Mouse (Mus musculus): ENCODE results near the gene Mettl26.
A peak's percentile ranks its signal among the peaks of the same experiment; 100 is the strongest.

Mettl26 gene

DNA sequence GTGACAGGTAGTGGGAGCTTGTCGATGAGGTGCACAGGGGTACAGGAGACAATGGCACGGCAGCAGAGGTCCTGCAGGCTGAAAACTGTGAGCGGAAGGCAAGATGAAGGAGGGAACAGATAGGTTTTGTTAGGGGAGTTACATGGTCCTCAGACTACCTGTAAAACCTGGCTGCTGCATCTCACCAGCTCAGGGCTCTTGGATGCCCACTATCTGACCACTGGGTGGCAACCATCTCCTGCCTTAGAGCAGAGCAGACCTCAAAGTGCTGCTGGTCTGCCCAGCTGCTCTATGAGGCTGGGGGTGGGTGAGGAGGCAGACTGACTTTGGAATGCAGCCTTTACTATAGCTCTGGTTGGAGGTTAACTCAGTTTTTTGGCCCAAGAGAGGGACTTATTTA is 8.9 kb downstream of the Mettl26 start:
- no peak for DNase-seq (ENCODE audit: low spot score in 2 of 2)

DNA sequence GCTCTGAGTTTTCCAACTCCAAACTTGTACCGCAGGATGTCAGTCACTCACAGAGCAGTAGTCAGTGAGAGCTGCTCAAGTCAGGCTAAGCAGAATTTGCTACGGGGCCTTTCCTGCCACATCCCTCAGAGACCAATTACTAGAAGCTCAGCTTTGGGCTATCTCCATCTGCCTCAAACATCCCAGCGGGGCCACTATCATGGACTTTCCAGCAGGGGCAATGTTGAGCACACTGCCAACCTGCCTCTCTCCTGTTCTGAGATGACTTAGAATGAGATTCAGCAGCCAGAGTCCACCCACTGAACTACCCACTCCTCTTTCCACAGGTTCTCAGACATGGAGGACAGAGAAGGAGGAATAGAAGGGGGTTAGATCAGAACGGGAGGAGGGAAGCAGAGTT is 10.8 kb downstream of the Mettl26 start:
- peak in 1 of 2 experiments; percentile 56 for DNase-seq (ENCODE audit: low spot score in 2 of 2)

DNA sequence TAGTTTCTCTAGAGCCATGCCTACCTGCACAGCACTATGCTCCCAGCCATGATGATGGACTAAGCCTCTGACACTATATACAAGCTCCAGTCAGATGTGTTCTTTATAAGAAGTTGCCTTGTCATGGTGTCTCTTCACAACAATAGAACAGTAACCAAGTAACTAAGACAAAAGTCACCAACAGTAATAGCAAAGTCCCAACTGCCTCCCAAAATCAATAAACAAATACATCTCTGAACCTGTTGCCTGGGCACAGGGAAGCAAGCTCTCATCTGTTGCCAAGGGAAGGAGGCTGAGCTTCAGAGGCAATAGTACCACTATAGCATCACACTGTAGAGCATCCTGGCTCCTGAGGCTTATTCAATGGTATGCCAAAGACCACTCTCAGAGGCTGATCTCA is 11.9 kb downstream of the Mettl26 start:
- no peak for DNase-seq (ENCODE audit: low spot score in 2 of 2)

DNA sequence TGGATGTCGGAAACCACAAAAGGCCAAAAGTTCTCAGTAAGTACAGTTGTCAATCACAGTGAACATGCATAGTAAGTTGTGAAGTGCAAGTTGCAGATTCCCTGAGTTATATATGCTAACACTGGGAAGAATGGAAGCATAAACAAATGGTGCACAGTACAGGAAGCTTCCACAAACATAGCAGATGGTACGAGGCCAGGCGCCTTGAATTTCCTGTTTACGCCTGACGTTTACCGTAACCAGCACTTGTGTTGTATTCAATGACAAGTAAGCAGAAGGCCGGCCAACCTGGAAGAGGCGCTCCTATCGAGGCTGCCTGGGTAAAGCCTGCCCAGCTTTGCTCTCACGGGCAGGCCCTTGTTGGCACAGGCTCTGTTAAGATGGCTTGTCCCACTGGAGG is 12.6 kb downstream of the Mettl26 start:
- DNase-seq (ENCODE audit: low spot score in 2 of 2): no peak

DNA sequence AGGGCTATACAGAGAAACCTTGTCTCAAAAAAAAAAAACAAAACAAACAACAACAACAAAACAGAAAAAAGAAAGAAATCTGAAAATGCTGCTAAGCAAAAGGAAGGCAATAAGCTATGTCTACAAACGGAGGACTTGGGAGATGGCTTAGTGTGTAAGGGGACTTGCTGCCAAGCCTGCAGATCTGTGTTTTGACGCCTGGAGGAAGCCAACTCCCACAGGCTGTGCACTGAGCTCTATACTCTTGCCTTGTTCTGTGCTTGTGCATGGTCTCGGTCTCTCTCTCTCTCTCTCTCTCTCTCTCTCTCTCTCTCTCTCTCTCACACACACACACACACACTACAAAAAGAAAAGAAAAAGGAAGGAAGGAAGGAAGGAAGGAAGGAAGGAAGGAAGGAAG is 14.0 kb downstream of the Mettl26 start:
- DNase-seq (ENCODE audit: low spot score in 2 of 2): no peak

DNA sequence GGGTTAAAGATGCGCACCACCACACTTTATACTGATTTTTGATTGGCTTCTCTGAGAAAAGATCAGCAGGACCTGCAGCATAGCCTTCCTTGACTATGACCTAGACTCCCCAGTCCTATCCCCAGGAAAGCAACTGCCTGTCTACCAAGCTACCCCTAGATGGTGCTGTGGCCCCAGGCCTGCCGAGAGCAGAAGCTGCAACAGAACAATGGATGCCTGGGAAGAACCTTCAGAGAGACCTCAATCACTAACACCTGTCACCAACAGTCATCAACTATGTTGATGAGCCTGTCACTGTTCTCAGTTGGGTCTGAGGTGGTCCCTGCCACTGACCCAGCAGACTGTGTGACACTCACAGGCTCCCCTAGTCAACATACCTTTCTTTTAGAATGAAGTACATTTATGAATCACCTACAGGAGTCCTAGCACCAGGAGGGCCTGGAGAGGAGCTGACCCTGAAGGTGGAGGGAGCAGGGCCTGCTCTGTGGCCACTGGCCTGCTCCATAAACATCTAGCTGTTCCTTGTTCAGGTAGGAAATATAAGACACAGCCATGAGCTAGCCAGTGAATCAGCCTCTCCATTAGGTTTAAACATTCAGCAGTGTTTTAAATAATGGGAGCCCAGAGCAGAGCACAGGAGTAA is 19.2 kb downstream of the Mettl26 start:
- peak; percentile 48 to 78 for DNase-seq (ENCODE audit: low spot score in 2 of 2)

DNA sequence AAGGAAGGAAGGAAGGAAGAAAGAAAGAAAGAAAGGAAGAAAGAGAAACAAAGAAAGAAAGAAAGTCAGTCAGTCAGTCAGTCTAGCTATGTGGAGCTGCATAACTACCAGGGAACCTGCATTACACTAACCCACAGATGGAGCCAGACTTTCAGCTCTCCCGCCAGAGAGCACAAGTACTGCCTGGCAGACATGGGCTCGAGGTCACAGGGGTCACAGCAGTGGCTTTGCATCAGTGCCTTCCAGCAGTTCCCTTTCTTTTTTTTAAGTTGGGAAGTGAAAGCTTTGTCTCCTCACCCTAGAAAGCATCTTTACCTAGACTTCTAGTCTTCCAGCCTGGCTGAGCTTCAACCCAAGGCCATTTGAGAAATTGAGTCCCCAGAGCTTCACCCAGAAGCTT is 20.5 kb downstream of the Mettl26 start:
- no peak for DNase-seq (ENCODE audit: low spot score in 2 of 2)

DNA sequence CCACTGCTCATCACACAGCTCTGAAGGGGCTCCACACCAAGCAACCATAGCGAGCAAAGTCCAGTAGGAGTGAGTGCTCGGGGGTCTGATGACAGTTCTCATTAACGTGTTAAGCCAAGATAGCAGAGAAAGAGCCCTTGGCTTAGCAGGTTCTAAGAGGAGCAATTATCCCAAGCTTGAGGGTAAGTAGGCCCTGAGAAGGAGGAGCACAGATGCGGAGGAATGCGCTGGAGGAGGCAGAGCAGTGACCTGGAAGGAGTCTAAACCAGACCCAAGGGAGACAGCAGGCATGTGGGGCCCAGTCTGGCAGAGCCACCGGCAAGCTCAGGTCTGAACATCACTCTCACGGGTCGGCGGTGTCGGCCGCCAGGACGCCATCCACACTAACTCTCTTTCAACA is 21.0 kb downstream of the Mettl26 start:
- no peak for DNase-seq (ENCODE audit: low spot score in 2 of 2)

DNA sequence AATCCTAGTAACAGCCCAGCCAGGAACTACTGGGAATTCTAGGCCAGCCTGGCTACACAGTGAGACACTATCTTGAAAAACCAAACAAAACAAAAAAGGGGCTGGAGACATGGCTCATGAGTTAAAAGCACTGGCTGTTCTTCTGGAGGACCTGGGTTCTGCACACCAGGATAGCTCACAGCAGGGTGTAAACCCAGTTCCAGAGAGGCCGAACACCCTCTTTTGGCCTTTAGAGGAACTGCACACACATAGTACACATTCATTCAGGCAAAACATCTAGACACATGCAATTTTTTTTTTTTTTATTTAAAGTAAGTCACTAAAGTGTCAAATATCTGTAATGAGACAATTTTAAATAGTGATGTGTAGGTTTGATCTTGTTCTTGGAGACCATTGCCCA is 25.3 kb downstream of the Mettl26 start:
- DNase-seq (ENCODE audit: low spot score in 2 of 2): no peak

DNA sequence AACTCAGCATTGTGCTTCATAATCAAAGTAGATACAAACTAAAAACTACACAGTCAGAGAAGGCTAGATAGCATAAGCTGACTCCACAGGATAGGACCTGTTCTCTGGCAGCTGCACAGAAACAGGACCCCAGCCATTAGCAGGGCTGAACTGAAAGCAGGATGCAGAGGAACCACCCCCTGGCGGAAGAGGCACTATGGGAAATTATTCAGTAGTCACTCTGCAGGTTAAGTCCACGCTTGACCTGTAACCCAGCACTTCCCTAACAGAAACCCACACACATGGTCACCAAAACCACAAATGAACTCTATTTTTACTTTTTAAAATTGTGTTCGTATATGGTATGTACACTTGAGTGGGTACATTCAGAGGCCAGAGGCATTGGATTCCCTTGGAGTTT is 28.2 kb downstream of the Mettl26 start:
- DNase-seq (ENCODE audit: low spot score in 2 of 2): peak in 1 of 2 experiments; percentile 20

DNA sequence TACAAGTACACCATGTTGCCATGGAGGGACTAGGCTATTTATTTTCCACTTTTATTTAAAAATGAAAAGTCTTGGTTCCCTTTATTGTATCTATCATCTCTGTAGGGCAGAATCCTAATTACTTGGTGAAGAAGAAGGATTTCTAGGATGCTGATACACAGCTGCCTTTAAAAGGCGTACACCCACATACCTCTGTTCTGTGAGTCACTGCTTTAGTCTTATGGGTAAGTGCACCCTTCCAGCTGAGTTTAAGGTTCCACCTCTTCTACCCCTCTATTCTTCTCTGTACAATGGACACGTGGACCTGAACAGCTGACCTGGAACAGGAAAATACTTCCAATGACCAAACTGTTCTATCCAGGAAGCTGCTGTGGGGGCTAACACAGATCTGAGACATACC is 32.8 kb downstream of the Mettl26 start:
- no peak for DNase-seq (ENCODE audit: low spot score in 2 of 2)

DNA sequence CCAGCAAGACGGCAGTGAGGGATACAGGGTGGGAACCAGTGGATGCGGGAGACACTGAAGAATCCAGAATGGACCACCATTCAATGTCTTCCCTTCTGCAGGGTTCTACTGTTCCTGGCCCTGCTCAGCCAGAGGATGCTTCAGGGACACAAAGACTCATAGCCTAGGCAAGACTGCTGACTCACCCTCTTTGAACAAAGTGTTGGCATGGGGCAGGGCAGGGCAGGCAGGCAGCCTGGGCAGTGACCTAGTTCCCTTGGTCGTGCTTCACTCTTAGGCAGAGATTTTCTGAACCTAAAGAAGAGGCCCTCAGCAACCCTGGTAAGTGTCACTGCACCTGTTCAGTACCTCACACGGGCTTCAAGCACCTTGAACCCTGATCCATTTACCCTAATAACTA is 36.9 kb downstream of the Mettl26 start:
- DNase-seq (ENCODE audit: low spot score in 2 of 2): peak in 1 of 2 experiments; percentile 14

DNA sequence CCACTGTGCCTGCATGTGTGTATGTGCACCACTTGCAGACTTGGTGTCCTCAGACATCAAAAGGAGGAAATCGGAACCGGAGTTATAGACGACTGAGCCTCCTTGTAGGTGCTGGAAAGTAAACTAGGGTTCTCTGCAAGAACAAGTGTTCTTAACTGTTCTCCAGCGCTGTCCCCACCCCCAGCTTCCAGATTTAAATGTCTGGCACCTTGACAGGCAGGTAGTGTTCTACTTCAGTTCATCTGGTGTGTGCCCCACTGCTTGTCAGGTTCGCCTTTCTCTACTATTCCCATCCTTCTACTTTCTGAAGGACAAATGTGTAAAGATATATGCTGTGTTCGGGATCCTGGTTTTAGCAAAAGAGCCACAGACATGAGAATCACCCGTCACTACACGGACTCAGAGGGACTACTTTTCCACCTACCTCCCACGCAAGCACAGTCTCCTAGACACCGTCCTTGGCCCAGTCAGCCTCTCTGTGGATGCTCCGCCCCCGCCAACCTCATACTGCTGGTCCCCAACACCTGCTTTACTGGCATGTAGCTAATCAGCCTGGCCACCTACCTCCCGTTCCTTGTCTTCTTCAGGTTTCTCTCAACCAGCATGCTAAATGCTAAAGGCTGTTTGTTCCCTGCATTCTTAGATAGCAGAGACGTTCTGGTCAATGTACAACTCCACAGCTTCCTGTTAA is 38.5 kb downstream of the Mettl26 start:
- DNase-seq (ENCODE audit: low spot score in 2 of 2): peak in 1 of 2 experiments; percentile 24

DNA sequence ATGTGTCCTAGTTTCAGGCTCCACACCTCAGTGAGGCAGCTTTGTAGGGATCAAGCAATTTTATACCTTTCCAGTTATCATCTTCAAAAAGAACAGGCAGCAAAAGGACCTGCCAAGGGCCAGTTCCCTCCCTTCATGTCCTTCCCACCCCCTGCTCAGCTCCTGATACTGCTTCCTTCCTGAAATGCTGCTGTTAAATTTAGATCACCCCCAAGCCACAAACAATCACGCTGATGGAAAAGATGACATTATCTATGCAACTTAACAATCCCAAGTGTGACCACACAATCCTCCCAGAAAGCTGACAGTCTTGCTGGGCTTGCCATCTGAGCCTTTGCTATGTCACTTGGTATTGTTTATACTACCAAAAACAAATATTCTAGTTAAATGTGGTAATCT is 39.0 kb downstream of the Mettl26 start:
- no peak for DNase-seq (ENCODE audit: low spot score in 2 of 2)

DNA sequence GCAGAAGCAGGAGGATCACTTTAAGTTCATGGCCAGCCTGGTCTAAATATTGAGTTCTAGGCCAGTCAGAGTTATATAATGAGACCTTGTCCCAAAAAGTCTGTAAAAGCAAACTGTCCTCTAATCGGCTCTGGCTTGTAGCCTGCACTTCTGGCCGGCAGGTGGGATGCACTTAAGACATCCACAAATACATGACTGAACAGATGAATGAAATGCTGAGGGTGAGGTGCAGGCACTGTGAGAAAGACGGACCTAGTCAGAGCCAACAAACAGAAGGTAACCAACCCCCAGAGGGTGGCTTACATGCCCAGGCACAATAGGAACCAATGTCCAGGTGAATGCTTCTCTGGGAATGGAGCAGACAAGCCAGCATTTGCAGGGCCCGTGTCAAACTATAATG is 39.4 kb downstream of the Mettl26 start:
- DNase-seq (ENCODE audit: low spot score in 2 of 2): no peak

DNA sequence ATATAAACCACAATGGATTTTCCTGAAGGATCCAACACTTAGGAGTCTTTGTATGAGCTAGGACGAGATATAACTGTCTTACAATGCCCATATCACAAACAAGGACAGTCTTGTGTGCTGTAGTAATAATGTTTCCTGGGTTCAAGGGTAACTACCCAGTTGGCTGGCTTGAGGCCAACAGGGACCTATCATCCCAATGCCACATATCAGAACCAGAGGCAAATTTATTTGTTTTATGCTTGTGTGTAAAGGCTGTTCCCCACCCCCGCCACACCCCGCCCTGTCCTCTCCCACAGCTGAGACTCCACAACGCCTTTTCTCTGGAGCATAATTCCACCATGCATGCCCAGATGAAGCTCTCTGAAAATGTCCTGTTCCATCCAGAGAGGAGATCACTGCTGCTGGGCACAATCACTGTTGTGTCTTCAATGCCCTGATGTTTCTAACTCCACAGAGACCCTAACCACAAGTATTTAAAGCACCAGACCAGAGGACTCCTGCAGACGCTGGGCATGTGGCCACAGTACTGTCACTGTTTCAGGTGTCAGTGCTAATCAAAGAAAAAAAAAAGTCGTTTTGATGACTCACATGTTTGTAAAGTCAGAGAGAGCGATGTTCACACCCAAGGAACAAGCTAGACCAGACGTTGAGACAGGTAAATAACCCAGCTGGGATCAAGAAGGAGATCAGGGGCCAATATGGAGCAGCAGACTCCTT is 42.2 kb downstream of the Mettl26 start:
- DNase-seq (ENCODE audit: low spot score in 2 of 2): peak in 1 of 2 experiments; percentile 12

DNA sequence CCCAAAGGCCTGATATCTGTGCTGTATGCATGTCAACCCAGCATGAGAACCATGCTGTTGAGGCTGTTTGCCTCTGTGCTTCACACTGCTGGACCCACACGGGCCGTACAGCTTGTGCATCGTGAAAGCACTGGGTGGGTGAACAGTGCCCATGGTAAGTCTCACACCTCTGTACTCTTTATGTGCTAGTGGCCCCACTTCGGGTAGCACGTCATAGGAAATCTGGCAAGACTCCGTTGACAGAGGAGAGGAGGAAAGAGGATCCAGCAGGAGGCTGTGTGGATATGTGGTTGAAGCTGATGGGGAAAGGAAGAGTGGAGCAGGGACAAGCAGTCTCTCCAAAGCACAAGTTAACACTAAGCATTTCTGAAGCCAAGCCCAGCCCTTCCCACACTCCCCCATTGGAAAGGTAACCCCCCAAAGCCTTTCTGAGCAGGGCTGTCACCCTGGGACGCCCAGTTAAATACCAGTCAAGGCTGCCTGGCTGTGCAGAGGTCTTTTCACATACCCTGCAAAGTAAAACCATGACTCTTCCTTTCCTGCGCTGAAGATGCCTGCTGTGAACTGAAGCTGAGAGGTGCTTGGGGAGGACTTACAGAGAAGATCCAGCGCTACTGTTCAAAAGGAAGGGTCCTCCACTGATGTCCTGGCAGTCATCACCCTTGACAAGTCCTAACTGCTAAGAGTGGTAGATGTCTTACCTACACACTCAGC is 43.3 kb downstream of the Mettl26 start:
- DNase-seq (ENCODE audit: low spot score in 2 of 2): peak in 1 of 2 experiments; percentile 12

DNA sequence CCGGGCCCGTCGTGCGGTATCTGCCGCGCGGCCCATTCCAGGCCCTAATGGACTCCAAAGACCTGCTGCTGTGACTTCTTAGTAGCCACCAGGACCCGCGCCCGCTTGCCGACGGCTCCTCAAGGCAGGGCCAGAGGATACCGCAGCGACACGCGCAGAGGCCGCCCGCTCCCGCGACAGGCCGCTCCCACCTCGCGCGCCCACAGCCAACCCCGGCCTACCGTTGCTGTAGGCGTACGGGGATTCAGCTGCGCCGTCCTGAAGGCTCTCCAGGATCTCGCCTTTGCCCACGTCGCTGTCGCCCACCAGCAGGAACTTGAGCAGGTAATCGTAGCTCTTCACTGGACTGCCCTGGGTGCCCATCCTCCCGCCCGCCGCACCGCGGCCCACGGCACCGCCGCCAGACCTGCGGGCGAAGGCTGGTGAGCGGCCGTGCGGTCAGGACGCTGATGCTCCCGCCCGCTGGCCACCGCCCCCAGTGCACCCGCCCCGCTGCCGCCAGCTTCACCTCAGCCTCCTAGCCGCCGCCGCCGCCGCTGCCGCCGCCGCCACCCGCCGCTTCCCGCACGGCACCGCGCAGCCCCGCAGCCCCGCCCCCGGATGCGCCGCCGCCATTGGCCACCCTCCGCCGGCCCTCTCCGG is 44.4 kb downstream of the Mettl26 start, which contains the start of gene Rab40c:
Rab40c (minus strand) TSS at position 584 of the 642 bp plus-strand sequence.
- peak in 1 of 2 experiments; percentile 73 for DNase-seq (ENCODE audit: low spot score in 2 of 2)

DNA sequence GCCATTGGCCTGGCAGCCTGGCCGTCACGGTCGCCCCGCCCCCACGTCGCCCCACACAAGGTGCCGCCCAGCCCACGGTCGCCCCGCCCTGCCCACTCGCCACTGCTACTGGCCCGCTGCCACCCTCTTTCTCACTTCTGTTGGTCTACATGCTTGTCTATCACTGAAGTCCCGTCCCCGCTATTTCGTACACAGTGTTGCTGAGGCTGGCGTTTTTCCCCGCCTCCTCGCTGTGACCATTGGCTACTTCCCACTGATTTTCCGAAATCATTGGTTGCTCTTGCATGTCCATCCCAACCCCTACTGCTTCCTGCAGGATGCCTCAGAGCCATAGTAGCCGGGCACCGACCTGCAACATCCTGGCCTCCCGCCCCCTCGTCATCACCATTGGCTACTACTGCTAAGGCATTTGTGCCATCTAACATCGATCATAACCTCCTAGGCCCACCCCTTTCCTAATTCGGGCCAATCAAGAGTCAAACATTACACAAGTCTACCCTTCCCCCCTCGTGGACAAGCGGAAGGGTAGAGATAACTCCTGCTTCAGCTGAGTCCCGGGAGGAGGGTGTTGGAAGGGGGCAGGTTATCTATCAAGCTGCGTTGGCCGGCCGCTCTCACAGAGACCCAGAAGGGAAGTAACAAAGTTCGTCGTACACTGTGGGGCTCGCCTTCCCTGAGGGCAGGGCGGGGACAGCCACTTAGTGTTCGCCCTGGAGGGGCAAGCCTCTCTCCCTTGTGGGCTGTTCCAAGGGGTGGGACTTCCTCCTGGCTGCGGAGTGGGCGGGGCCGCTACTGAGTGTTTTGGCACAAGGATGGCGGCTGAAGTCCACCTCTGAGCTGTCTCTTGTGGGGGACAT is 45.1 kb downstream of the Mettl26 start:
- peak; percentile 99 to 100 for DNase-seq (ENCODE audit: low spot score in 2 of 2)

DNA sequence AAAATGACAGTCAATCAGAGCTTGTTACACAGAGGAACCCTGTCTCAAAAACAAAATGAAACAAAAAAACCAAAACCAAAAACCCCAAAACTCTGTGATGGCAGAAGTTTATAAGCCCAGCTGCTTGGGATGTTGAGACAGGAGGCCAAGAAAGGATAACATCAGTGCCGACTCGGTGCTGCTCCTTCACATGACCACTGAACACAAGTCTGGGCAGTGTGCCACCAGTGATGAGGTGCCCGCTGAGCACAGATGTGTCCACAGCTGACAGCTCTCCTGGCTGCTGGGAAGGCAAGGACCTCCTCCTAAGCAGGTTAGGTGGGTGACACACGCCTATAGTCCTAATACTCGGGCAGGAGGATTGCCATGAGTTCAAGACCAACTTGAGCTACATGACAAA is 47.2 kb downstream of the Mettl26 start:
- DNase-seq (ENCODE audit: low spot score in 2 of 2): peak in 1 of 2 experiments; percentile 60

DNA sequence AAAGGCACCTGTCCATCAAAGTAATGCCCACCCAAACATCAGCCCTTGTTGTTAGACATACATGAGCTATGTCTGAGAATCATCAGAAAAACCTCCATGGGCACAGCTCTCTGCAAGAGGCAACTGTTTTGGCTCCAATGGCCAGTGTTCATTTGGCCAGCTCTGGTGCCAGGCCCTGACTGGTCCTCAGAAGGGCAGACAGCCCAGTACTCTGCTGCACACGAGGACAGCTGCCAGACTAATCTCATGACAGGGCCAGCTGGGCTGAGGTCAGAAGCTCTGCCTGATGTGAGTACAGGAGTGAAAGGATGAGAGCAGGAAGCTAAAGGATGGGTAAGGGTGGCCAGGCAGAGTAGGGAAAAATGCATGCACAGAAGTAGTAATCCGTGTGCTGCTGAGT is 50.5 kb downstream of the Mettl26 start:
- DNase-seq (ENCODE audit: low spot score in 2 of 2): no peak
